Mouse (Mus musculus) bone marrow macrophage, adult 2 months (primary cell): ENCODE data around the gene Cd209g.

Source experiments
- CTCF ChIP-seq: IDR thresholded peaks from 2 replicates; pipeline ENCODE4 v1.5.1; 2012; ENCODE audit warnings: low read depth, mild to moderate bottlenecking, low read length, moderate library complexity
- POLR2A ChIP-seq: IDR thresholded peaks from 2 replicates; pipeline ENCODE4 v1.6.1; 2012; ENCODE audit warnings: mild to moderate bottlenecking, low read depth, low read length, borderline replicate concordance

DNA sequence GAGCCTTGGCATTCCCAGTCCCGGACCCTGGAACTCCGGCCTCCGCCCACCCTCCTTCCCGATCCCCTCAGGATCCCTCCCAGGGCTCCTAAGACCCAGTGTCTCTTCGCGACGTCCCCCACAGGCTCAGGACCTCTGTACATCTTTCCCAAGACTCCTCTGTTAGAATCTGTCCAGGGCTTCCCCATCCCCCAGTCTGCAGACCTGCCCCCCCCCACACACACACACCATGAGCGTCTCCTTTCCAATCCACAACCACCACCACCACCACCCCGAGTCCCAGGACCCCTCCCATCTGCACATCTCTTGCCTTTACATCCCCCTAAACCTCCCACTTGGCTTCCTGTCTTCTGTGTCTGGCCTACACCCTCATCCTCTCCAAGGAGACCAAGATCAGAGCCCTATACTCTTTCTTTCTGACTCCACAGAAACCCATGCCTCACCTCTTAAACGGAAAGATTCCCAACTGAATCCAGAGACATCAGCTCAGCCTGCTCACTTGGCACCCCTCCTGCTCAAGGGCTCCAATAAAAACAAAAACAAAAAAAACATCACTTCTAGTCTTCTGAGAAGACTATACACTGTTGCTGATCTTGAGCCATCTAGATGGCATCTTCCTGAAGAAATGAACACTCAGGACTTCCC is 33.1 kb downstream of the Cd209g start:
- TF ChIP-seq CTCF, result no peak
- no peak for TF ChIP-seq POLR2A
